Mouse (Mus musculus): Measurements from ENCODE around the gene Ormdl3.

Gene Ormdl3

DNA sequence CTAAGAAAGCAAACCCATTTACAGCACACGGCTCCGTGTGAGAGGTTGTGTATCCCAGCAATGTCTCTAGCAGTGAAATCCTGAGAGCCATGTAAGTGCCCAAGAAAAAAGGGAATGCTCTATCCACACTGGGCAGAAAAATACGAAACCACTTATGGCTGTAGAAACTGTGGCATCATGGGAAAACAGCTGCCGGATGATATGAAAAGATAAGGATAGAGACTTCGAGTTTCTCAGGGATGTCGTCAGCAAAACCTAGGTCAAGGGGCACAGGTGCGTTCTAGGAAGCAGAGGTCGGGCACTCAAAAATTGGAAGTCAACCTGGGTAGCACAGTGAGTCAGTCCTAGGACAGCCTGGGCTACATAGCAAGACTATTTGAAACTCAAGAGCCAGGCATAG is 2.1 kb upstream of the Ormdl3 start:
- DNase-seq (ENCODE audit: low read depth in 1 of 2, low spot score in 2 of 2): no peak

DNA sequence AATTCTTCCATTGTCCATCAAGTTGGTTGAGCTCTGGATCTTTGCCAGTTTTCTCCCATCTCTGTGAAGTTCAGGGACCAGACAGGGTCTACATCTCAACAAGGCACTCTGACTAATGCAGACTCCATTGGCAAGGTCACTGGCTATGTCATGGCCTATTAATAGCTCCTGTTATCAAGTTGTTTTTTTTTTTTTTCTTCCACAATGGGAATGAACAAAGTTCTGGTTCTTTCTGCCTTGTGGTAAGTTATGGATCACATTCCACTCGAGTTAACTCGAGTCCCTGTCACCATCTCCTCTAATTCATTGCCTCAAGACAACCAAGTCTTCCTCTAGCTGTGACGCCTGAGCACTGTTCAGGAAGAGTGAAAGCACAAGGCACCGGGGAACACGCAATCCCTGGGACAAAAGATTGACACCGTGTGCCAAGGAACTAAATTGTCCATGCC is 1.7 kb upstream of the Ormdl3 start:
- no peak for DNase-seq (ENCODE audit: low read depth in 1 of 2, low spot score in 2 of 2)

DNA sequence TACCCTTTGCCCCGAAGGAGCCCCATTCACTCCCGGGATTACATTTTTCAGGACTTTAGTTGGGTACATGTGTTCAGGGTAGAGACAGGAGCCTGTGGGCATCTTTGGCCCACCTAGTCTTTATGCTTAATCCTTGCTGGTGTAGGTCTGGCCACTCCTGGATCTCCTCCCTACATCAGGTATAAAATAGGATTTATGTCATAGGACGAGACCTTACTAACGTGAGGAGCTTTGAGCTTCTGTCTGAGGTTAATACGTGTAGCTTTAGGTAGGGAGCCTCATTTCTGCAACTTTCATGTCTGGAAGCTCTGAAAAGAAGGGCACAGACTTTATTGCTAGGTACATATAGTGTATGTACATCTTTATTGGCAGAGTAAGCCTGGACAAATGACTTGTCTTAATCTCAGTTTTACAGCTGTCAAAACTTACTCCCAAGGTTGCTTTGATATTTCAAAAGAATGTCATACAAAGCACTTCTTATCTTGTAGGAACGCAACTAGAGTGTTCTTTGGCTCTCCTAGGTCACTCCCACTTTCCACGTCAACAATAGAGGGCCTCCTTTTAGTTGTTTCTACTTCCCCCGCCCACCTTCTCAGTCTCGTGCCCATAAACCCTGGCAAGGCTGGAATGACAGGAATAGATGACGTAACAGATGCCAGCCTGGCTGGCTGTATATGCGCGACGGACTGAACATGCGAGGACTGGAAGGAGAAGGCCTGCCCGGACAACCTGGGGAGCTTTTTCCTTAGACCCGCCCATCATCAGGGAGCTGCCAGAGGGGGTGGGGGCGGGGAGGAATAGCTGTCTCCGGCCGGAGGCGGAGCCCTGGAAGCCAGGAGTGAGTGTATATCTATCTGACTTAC is 747 bp upstream of the Ormdl3 start:
- DNase-seq (ENCODE audit: low read depth in 1 of 2, low spot score in 2 of 2): peak; percentile 59 to 65

DNA sequence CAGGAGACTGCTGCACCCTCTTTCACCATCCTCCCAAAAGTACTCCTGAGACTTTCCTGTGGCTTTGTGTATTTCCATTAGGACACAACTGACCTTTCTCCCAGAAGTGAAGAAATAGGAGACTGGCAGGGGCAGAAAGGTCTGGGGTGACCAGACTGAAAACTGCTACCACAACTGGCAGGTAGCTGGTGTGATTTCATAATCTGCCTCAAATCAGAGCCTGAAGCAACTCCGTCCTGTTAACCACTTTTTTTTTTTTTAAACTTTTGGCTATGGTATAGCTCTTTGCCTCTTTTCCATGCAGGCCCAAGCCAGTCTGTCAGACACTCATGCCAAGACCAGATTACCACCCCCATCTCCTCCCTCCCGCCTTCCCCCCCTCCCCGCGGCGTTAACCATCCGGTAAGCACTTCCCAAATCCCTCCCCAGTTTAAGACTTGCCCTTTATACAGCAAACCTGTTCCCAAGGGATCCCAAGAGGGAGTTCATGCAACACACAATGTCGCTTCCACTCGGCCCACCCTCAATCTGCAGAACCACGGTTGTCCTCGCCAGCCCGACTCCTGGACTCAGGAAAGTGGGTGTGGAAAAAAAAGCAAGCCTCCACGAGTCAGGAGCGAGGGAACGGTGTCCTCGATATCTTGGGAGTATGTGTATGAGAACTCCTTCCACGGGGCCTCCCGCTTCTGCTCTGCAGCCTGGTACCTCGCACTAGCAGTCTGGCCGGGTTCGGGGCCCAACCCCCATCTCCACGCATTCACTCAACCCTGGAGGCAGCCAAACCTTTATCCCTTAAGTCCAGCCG is 879 bp downstream of the Ormdl3 start:
- no peak for DNase-seq (ENCODE audit: low read depth in 1 of 2, low spot score in 2 of 2)

DNA sequence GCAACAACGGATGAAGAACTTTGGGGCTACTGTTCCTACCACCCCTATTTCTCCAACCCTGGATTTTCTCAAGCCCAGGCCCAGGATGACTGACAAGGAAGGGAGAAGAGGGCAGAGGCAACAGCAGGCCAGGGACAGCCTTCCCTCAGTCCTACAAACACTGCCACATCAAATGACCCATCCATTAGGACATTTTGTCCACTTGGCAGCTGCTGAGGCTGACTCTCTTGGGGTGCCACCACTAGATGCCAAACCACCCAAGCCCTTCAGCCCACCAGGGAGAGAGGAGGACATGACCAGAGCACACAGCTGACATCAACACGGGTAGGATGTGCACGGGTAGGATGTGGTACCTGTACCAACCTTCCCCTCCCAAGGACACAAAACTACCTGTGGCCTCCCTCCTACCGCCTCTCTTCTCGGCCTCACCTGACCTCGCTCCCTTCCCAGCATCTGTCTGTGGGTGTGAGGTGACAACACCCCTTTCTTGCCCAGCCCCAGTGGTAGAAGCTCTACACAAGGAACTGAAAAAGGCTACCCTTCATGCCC is 2.5 kb downstream of the Ormdl3 start:
- DNase-seq (ENCODE audit: low read depth in 1 of 2, low spot score in 2 of 2): no peak

DNA sequence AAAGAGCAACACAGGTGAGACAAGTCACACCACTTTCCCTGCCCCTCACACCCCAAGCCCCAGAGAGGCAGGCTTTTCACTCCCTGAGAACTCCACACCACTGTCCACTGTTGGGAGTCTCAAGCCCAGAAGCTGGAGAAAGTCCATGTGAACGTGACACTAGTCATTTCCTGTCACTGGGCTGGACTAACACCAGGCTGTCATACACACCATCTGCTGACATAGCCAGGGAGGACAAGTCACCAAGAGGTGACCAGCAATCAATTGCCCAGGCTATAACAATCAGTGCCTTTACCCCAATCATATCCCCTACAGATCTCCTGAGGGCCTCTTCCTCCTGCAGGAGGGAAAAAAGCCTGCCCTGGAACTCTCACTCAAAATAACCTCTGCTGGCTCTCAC is 3.0 kb downstream of the Ormdl3 start:
- no peak for DNase-seq (ENCODE audit: low read depth in 1 of 2, low spot score in 2 of 2)

DNA sequence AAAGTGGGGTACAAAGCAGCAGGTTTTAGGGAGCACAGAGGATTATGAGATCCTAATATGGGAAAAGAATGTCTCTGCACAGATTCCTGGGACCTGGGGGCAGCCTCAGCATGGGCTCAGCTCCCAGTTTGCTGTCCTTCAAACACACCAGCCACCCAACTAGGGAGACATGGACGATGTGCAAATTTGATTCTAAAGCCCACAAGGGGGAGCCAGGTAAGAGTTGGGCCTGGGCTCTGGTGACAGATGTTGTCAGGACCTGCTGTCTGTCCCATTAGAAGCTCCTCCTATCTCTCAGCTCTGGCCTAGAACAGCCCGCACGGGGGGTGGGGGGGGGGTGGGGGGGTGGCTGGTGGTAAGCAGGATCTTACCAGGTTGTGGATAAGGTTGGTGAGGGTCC is 3.6 kb downstream of the Ormdl3 start:
- DNase-seq (ENCODE audit: low read depth in 1 of 2, low spot score in 2 of 2): no peak

DNA sequence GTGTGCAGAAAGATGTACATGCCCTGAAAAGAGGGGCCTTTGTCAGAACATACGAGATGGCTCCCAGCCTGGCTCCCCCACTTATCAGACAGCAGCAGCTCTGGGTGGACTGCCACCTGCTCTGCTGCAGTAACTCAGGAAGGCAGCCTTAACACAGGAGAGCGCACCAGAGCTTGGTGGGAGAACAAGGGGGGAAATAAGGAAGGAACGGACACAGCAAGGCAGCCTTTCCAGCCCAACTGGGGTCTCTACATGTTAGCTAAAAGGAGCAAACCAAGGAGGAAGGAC is 4.0 kb downstream of the Ormdl3 start:
- no peak for DNase-seq (ENCODE audit: low read depth in 1 of 2, low spot score in 2 of 2)

DNA sequence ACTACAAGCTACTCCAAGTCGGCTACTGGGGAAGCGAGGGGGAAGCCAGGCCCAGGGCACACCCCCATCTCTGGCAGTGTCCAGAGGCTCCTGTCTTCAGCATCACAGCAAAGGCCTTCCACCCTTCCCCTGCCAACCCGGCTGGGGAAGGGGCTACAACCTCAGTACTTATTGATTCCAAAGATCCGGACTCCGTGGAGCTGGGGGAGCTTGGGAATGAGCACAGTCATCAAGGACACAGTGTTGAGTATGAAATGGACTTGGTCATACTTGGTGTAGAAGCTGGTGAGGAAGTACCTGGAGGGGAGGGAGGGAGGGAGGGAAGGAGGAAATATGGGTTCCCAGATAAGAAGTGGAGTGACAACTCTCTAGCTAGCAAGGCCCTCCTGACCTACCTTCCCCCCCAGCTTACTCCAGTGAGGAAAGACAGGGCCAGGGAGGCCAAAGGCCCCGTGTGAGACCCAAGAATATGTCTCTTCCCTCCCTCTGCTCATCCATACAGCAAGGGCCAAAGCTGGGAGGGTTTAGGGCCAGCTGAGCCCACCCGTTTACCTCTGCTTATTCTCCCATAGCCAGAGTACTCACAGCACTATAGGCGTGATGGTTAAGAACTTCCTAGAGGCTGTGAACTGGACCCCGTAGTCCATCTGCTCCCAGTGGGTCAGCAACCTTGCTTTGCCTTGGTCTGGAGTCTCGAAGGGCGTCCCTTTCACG is 4.5 kb downstream of the Ormdl3 start:
- no peak for DNase-seq (ENCODE audit: low read depth in 1 of 2, low spot score in 2 of 2)

DNA sequence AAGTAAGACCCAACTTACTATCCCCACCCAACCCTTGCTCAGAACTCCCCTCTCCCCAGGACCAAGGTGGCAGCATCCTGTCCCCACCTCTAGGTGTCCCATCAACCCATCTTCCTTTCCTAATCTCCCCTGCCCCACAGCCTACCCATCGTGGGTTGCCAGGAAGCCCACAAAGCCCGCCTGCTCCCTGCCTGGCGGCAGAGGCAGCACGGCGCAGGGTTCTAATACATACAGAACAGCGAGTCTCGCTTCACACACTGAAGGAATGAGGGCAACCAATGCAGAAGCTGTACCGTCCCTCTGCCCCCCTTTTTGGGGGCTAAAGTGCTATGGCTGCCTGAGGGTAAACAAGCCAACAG is 5.2 kb downstream of the Ormdl3 start:
- no peak for DNase-seq (ENCODE audit: low read depth in 1 of 2, low spot score in 2 of 2)

DNA sequence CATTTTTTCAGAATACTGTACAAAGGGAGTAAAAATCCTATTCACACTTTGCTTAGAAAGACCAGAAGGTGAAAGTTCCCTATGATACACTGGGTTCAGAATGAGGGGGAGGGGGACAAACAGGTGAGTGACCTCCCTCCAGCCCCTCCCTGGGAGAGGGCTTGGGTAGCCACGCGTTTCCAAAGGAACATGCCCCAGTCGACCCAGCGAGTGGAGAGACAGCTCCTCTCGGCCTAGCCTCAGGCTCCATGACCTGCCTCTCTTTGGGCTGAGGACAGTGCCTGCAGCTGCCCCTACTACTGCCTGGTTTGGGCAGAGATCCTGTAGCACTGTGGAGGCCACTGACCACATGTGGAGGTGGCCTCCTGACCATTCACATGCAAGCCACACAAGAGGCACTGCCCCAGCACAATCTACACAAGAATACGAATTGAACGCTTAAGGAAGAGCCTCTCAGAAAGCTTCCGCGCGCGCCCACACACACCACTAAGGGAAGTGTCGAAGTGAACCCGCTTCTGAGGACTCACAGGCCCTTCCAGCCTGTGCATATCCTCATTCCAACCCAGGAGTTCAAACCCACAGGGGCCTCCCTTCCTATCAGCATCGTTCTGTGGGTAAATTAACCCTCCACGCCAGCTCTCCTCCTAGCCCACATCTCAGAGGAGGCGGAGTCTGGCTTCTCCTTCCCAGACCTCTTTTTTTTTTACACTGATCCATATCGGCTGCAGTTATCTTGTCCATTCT is 5.7 kb downstream of the Ormdl3 start:
- no peak for DNase-seq (ENCODE audit: low read depth in 1 of 2, low spot score in 2 of 2)

DNA sequence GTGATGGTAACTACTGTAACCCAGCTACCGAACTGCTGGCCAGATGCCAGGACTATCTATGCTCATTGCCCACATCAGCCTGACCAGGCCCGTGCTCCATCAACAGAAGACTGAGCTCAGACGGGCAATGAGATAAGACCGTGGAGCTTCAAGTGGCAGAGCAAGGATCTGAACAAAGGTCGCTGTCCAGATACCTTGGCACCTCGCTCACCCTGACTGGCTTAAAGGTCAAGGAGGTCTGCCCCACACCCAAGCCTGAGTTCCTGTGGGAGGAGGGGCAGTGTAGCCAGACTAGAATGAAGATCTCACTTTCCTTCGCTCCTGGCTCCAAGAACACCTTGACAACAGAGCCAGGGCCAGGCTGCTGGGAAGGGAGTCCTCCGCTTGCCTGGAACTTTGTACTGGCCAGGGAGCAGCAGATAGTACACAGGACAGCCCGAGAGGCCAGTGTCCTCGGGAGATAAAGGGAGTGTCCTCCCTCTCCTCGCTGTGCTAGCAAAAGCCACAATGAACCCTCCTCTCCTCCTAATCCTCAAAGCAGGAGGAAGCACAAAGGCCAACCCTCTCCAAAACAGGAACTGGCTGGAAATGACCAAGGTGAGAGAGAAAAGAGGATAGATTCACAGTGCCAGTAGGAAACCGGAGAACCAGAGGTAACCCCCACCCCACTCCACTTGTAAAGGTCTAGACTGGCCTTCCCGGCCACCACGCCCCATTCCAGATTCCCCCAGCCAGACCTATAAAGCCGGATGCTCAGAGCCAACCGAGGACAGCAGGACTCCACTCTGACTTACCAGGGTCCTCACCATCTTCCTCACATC is 6.7 kb downstream of the Ormdl3 start:
- DNase-seq (ENCODE audit: low read depth in 1 of 2, low spot score in 2 of 2): no peak

DNA sequence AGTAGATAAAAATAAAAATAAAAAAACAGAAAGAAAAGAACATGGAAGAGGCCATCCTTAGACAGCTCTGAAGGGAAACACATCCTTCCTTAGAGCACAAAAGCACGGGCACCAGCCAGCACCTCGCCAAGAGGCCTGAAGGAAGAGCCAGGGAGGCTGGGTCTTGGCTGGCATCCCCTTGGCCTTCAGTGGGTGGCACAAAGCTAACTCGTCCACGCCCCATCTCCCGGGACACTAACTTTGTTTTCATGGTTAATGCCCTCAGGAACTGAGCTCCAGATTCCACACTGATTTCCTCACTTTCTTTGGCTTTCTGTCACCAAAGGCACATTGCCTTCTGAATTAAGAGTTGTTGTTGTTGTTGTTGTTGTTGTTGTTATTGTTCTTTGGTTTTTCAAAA is 9.4 kb downstream of the Ormdl3 start:
- no peak for DNase-seq (ENCODE audit: low read depth in 1 of 2, low spot score in 2 of 2)

DNA sequence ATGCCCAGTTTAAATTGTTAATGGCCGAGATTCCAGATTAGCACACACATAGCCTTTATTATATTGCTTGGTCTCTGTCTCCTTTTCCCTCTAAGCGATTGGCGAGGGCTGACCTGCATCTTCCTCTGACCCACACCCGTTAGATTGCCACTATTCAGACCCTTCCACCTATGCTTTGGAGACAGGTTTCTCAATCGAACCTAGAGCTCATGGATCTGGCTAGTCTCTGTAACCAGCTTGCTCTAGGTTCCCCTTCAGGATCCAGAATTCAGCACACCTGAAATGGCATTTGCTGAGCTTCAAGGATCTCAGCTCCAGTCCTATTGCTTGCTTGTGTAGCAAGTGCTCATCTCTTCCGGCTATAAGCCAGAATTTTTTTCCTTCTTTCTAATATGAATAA is 17.7 kb downstream of the Ormdl3 start:
- DNase-seq (ENCODE audit: low read depth in 1 of 2, low spot score in 2 of 2): no peak

DNA sequence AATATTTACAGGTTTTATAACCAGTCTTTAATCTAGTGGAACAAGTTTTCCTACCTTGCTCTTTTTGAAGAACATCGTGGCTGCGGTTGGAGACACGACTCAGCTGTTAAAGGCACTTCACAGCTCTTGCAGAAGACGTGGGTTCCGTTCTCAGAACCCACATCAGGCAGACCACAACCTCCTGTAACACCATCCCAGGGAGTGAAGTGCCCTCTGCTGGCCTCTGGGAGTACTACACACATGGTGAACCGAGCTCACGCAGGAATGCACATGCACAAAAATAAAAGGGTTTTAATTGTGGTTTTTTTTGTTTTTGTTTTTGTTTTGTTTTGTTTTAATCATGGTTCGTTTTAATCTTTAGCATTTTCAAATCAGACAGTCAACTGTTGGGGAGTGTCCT is 18.8 kb downstream of the Ormdl3 start:
- no peak for DNase-seq (ENCODE audit: low read depth in 1 of 2, low spot score in 2 of 2)

DNA sequence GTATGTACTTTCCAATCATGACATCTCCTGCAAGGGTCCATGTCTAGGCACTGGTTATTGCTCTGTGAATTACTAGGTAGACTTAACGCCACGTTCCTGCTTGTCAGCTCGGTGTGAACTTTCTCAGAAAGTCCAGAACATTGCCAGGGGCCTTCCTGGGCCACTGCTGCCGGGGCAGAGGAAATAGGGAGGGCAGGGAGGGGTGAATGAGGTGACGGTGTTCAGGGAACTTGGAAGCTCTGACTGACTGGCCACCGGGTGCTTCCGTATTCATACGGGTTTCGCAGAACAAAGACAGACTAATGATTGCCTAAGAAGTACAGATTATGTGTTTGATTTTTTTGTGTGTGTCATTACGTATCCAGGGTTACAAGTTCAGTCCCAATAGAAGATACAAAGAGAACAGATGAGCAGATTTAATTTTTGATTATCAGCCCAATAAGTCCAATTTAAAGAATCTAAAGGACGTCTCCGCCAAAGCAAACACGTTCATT is 23.2 kb downstream of the Ormdl3 start:
- DNase-seq (ENCODE audit: low read depth in 1 of 2, low spot score in 2 of 2): no peak

DNA sequence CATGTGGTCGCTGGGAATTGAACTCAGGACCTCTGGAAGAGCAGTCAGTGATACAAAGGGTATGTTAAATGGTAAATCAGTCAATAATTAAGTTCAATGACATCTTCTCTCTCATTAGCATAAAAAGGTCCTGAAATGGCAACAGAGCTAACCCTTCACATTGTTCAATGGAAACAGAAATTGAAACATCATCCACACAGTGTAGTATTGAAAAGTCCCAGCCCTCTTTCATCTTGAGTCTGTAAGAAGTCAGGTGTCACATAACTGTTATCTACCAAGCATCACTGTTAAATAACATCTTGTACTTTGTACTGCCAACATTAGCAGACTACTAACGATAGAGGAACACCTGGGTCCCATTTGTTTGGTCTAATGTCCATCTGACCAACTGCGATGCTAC is 24.1 kb downstream of the Ormdl3 start:
- no peak for DNase-seq (ENCODE audit: low read depth in 1 of 2, low spot score in 2 of 2)

DNA sequence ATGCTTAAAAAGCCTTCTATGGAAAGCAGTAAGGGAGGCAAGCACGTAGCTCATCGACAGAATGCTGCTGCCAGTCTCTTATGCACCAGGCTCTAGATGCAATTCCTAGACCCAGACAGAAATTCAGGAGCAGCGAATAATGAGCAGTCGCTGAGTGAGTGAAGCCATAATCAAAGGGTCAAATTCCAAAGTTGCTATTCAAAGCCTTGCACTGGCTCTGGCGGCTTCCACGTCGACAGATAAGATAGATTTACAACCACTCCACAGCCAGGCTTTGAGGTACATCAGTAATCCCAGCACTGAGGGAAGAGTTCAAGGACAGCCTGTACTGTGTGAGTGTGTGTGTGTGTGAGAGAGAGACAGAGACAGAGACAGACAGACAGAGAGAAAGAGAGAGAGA is 26.2 kb downstream of the Ormdl3 start:
- DNase-seq (ENCODE audit: low read depth in 1 of 2, low spot score in 2 of 2): no peak

DNA sequence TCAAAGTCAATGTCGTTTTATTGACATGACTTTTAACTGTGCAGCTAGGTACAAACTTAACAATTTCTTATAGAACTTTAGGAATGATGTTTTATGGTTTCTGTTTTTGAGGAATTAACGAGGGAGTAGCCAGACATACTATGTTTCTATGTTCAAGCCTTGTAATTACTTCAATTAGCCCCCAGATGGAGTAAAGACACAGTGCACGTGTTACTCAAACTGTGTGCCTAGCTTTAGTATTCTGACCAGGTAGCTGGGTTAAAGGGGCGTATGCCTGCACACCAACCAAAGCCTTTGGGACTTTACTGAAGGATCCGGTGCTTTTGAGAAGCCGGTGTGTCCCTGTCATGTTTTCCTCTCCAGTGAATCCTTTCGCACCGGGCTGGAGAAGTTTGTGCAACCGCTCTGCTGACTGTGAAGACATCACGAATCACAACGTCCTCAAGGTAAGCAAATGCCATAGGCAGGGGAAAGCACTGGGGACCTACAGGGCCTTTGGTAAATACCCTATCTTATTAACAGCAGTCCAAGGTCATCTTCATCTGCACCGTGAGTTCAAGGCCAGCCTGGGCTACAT is 32.0 kb downstream of the Ormdl3 start:
- no peak for DNase-seq (ENCODE audit: low read depth in 1 of 2, low spot score in 2 of 2)

DNA sequence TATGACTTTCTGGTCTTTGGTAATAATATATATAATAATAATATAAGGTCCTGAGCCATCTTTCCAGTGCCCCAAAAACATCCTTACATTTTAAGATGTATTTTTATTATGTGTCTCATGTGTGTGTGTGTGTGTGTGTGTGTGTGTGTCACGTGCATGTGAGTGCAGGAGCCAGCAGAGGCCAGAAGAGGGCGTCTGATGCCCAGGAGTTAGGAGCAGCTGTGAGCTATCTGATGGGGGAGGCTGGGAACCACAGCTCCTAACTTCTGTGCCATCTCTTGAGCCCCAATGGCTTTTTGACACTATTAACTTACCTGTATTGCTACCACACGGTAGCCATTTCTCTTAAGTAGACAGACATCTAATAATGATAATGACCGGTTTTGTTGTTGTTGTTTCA is 33.2 kb downstream of the Ormdl3 start:
- no peak for DNase-seq (ENCODE audit: low read depth in 1 of 2, low spot score in 2 of 2)

All from monocyte, adult 2 months (primary cell).